Mouse (Mus musculus) cerebellum, adult 11-12 months (tissue): ENCODE measurements around the gene Golga2.

Experiments used
- DNase-seq: peaks from one replicate; pipeline ENCODE4 v3.0.0; 2022

Golga2 gene

GRCm38 (mm10) chr2:32318709-32319585 is 31.8 kb downstream of the Golga2 start:
- no peak for DNase-seq

GRCm38 (mm10) chr2:32319586-32320580 is 32.7 kb downstream of the Golga2 start:
- DNase-seq = peak; percentile 41

GRCm38 (mm10) chr2:32320721-32321120 is 33.5 kb downstream of the Golga2 start:
- DNase-seq = no peak

- DNase-seq = peak; percentile 31
These were observed 34.6 kb downstream of the Golga2 start for GRCm38 (mm10) chr2:32321591-32322298.

- DNase-seq = no peak
These were observed 35.9 kb downstream of the Golga2 start for GRCm38 (mm10) chr2:32322754-32323741.

GRCm38 (mm10) chr2:32324322-32324721 is 37.1 kb downstream of the Golga2 start:
- DNase-seq = no peak

GRCm38 (mm10) chr2:32325342-32325741 is 38.2 kb downstream of the Golga2 start:
- DNase-seq = no peak

- DNase-seq = no peak
These were observed 40.0 kb downstream of the Golga2 start for GRCm38 (mm10) chr2:32327200-32327599.

GRCm38 (mm10) chr2:32328911-32329460 is 41.8 kb downstream of the Golga2 start:
- DNase-seq = no peak

- no peak for DNase-seq
These were observed 42.3 kb downstream of the Golga2 start for GRCm38 (mm10) chr2:32329531-32329930.

- DNase-seq = no peak
These were observed 45.0 kb downstream of the Golga2 start for GRCm38 (mm10) chr2:32332159-32332558.

GRCm38 (mm10) chr2:32335888-32336287 is 48.7 kb downstream of the Golga2 start:
- no peak for DNase-seq

- peak; percentile 72 for DNase-seq
These were observed 52.9 kb downstream of the Golga2 start for GRCm38 (mm10) chr2:32339912-32340642.

- peak; percentile 67 for DNase-seq
These were observed 53.9 kb downstream of the Golga2 start for GRCm38 (mm10) chr2:32340836-32341633.

- peak; percentile 75 for DNase-seq
These were observed 54.4 kb downstream of the Golga2 start for GRCm38 (mm10) chr2:32341634-32341939.

- peak; percentile 55 for DNase-seq
These were observed 54.9 kb downstream of the Golga2 start for GRCm38 (mm10) chr2:32342039-32342438.

GRCm38 (mm10) chr2:32342539-32343350 is 55.6 kb downstream of the Golga2 start:
- peak; percentile 93 for DNase-seq

GRCm38 (mm10) chr2:32343351-32343671 is 56.1 kb downstream of the Golga2 start:
- peak; percentile 71 for DNase-seq

GRCm38 (mm10) chr2:32344056-32344455 is 56.9 kb downstream of the Golga2 start:
- peak; percentile 99 for DNase-seq
